Mouse (Mus musculus) heart, adult 2 months (tissue): ENCODE measurements around the gene Maco1.

Experiments used
- CTCF ChIP-seq: fragments of 200-600 bp; IDR thresholded peaks from 2 replicates; pipeline ENCODE4 v1.8.1; 2022; ENCODE audit warnings: antibody characterized with exemption, mild to moderate bottlenecking, moderate library complexity
- EP300 ChIP-seq: fragments of 200-500 bp; IDR thresholded peaks from 2 replicates; pipeline ENCODE4 v1.6.1; 2011; ENCODE audit warnings: low read depth, low read length, control low read depth; ENCODE audit not compliant: insufficient read depth
- POLR2A ChIP-seq: fragments of 200-500 bp; IDR thresholded peaks from 2 replicates; pipeline ENCODE4 v1.6.1; 2011; ENCODE audit warnings: mild to moderate bottlenecking, low read depth, low read length, control low read depth; ENCODE audit not compliant: insufficient read depth

DNA sequence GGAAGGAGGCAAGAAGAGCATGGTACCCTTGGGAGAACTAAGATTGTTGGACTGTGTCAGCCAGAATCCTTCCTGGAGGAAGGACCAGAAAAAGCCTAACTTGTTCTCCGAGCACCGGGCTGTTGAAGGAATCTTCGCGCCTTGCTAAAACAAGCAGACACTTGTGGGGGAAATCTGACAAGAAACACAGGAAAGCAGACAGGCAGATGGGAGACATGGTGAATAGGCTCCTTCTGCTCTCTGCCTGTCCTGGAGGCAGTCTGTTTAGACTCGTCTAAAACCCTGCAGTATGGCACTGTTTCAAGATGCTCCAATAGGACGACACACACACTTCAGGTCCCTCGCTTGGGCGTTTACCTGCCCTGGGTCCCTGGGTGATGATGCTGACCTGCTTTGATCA lies 53.0 kb downstream of the Maco1 start:
- TF ChIP-seq POLR2A = no peak
- TF ChIP-seq CTCF = no peak
- no peak for TF ChIP-seq EP300
